Mouse (Mus musculus) CD4-positive, CD25-positive, alpha-beta regulatory T cell, adult 2 months (primary cell): Measurements from ENCODE around the gene Tmem256.
"Not testable (repeated sequence)": the region's sequence is repeated elsewhere in the genome, so short reads cannot be mapped to it uniquely, and the experiment has no call there.

Experiments used
- DNase-seq: peaks from one replicate; pipeline ENCODE4 v3.0.0-alpha.2; 2012; ENCODE audit warnings: low read depth, low spot score

Tmem256 gene

GRCm38 (mm10) chr11:69854680-69855079 is 16.4 kb downstream of the Tmem256 start:
- DNase-seq = no peak

GRCm38 (mm10) chr11:69855347-69855746 is 17.0 kb downstream of the Tmem256 start:
- peak; percentile 68 for DNase-seq

GRCm38 (mm10) chr11:69858113-69858998 is 20.0 kb downstream of the Tmem256 start, which contains the start of gene Tnk1:
TSS of gene Tnk1 (minus strand) at chr11:69858730.
- no peak for DNase-seq

GRCm38 (mm10) chr11:69863729-69864128 is 25.4 kb downstream of the Tmem256 start:
- not testable (repeated sequence) for DNase-seq

GRCm38 (mm10) chr11:69864138-69864860 is 26.0 kb downstream of the Tmem256 start:
- no peak for DNase-seq

GRCm38 (mm10) chr11:69865561-69865960 is 27.2 kb downstream of the Tmem256 start:
- no peak for DNase-seq

- DNase-seq = no peak
Observed at GRCm38 (mm10) chr11:69867335-69867734, 29.0 kb downstream of the Tmem256 start.

- DNase-seq = no peak
Observed at GRCm38 (mm10) chr11:69870289-69871069, 32.2 kb downstream of the Tmem256 start.

GRCm38 (mm10) chr11:69871822-69872221 is 33.5 kb downstream of the Tmem256 start:
- DNase-seq = no peak

GRCm38 (mm10) chr11:69872451-69872850 is 34.1 kb downstream of the Tmem256 start:
- DNase-seq = no peak

- peak; percentile 53 for DNase-seq
Observed at GRCm38 (mm10) chr11:69876186-69876585, 37.9 kb downstream of the Tmem256 start.

GRCm38 (mm10) chr11:69876867-69877266 is 38.6 kb downstream of the Tmem256 start:
- DNase-seq = peak; percentile 94

- DNase-seq = no peak
Observed at GRCm38 (mm10) chr11:69877878-69878277, 39.6 kb downstream of the Tmem256 start, which contains the start of gene Tmem95. TSS of gene Tmem95 (minus strand) at chr11:69878018.

GRCm38 (mm10) chr11:69878399-69878798 is 40.1 kb downstream of the Tmem256 start:
- DNase-seq = no peak

- DNase-seq = no peak
Observed at GRCm38 (mm10) chr11:69878952-69879351, 40.6 kb downstream of the Tmem256 start.

- DNase-seq = no peak
Observed at GRCm38 (mm10) chr11:69879711-69880110, 41.4 kb downstream of the Tmem256 start.

GRCm38 (mm10) chr11:69880506-69880852 is 42.2 kb downstream of the Tmem256 start:
- peak; percentile 83 for DNase-seq

- DNase-seq = peak; percentile 80
Observed at GRCm38 (mm10) chr11:69880853-69881603, 42.7 kb downstream of the Tmem256 start, which contains the start of gene Kctd11. TSS of gene Kctd11 (minus strand) at chr11:69881406.

- DNase-seq = no peak
Observed at GRCm38 (mm10) chr11:69881787-69882670, 43.7 kb downstream of the Tmem256 start.

- DNase-seq = peak; percentile 77
Observed at GRCm38 (mm10) chr11:69883066-69883465, 44.8 kb downstream of the Tmem256 start.
